Mouse (Mus musculus) small intestine, adult 2 months (tissue): Measurements from ENCODE around the gene Rabep1.

ENCODE experiments used
- CTCF ChIP-seq: fragments of 200-500 bp; IDR thresholded peaks from 2 replicates; pipeline ENCODE4 v1.5.1; 2012; ENCODE audit warnings: low read depth, mild to moderate bottlenecking, control low read depth, inconsistent platforms, low read length, moderate library complexity, mixed read lengths; ENCODE audit not compliant: insufficient replicate concordance, insufficient read length; ENCODE audit errors: extremely low read depth
- POLR2A ChIP-seq: fragments of 200-500 bp; IDR thresholded peaks from 2 replicates; pipeline ENCODE4 v1.6.1; 2012; ENCODE audit warnings: low read depth, mild to moderate bottlenecking, control low read depth, inconsistent platforms, low read length, moderate library complexity

- TF ChIP-seq CTCF (no peak), POLR2A (no peak)
These were observed 6.0 kb upstream of the Rabep1 start for GRCm38 (mm10) chr11:70838610-70839009.
